Mouse (Mus musculus): ENCODE measurements around the gene Arl2.
"Not testable (repeated sequence)": the region's sequence is repeated elsewhere in the genome, so short reads cannot be mapped to it uniquely, and the experiment has no call there.

Arl2 gene

GRCm38 (mm10) chr19:6141394-6141749 lies at the start of gene Arl2:
Arl2 (minus strand) TSS chr19:6141548.
- DNase-seq: peak; percentile 77

GRCm38 (mm10) chr19:6184131-6184530 lies 42.8 kb upstream of the Arl2 start, which contains the start of gene Majin:
Majin (plus strand) TSS chr19:6184388.
- DNase-seq: no peak

DNA sequence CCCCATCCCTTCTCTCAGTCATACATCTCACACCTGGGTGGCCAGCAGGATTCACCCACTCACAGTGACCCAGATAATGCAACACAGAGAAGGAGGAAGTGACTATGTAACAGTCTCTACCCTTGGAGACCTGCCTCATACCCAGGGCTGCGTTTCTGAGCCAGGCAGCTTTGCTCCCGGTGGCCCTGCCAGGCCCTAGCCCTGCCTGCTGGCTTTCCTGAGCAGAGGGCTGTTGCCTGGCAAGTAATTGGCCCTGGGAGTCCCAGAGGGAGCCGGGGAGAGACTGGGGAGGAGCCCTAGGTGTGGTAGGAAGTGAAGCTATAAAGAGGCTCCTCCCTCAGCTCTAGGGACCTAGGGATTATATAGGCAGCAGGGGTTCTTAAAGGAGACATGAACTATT lies 41.2 kb upstream of the Arl2 start:
- DNase-seq: no peak

- DNase-seq: no peak
Measured at GRCm38 (mm10) chr19:6181629-6182028, 40.3 kb upstream of the Arl2 start.

DNA sequence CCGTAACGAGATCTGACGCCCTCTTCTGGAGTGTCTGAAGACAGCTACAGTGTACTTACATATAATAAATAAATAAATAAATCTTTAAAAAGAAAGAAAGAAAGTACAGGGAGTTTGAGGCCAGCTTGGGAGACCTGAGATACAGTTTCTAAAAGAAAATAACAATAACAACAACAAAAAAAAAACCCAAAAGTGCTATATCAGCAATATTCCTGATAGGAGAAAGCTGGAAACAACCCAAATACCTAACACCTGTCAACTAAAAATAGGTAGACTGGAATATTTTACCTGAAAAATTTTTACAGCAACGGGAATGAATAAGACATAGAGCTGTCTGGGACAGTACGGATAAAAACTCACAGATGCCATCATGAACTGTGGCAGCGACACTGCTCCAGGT lies 37.4 kb upstream of the Arl2 start:
- DNase-seq: no peak

- DNase-seq: no peak
Measured at GRCm38 (mm10) chr19:6174771-6175170, 33.4 kb upstream of the Arl2 start.

DNA sequence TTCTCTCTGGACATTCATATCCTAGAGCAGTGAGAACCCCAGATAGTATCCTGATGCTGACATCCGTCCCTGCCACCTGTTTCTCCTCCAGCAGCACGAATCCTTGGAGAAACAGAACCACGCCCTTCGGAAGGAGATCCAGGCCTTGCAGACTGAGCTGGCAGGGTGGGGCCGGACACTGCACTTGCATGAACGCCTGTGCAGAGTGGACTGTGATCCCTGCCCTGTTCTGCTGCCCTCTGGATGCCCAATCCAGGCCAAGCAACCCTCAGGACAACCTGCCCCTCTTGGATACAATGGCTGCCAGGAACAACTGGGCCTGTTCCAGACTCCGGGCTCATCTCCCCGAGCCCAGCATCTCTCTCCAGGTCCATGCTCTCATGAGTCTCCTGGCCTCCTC lies 29.9 kb upstream of the Arl2 start:
- no peak for DNase-seq

DNA sequence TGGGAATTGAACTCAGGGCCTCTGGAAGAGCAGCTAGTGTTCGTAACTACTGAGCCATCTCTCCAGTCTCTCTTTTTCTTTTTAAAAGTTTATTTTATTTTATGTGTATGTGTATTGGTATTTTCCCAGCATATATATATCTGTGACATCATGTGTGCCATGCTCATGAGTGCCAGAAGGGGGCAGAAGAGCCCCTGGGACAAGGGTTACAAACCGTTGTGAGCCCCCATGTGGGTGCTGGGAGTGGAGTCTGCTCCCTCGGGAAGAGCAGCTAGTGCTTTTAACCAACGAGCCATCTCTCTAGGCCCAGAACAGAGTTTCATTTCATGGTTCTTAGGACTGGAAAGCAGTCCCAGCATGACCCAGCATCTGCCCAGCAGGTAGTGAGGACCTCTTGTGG lies 25.4 kb upstream of the Arl2 start:
- no peak for DNase-seq

DNA sequence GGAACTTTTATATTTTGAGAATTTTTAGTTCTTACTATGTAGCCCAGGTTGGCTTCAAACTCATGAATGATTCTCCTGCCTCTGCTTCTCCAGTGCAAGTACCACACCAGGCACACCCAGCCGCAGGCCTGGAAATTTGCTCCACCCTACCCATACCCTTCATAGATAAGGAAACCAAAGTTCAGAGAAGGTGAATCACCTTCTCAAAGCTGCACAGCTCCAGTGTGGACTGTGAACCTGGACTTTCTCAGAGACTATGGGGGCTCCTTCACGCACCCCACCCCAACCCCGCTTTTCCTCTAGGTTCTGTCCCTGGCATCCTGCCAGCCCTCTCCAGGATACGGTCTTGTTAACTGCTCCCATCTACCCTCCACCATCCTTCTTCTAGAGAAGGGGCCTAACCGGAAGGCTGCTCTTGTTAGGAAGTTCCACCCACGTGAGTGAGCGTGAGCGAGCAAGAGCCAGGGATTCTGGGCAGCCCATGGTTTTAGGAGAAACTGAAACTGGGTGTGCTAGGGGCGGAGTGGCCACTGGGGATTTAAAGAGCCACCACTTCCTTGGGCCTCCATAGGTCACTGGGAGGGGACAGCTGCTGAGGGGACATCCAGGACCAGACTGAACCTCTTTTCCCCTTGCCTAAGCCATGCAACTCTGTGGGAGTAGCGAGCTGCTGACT lies 22.7 kb upstream of the Arl2 start:
- DNase-seq: peak; percentile 38

DNA sequence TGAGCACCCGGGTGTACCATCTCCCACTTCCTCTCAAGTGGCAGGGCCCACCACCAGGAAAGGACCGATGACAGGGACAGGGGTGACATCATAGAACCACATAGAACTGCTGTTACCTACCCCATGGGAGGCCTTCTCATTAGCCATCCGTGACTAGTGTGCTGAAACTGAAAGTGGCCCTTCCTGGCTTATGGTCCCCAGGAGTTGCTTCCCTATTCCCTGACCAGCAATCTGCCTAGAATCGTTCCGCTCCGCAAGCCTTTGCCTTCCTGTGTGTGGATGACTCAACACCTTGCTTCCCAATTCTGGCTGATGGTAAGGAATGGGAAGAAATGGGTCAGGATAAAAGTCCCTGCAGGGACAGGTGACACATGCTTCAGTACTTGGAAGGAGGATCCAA lies 15.9 kb upstream of the Arl2 start:
- no peak for DNase-seq

- peak; percentile 44 for DNase-seq
Measured at GRCm38 (mm10) chr19:6156372-6156771, 15.0 kb upstream of the Arl2 start.

DNA sequence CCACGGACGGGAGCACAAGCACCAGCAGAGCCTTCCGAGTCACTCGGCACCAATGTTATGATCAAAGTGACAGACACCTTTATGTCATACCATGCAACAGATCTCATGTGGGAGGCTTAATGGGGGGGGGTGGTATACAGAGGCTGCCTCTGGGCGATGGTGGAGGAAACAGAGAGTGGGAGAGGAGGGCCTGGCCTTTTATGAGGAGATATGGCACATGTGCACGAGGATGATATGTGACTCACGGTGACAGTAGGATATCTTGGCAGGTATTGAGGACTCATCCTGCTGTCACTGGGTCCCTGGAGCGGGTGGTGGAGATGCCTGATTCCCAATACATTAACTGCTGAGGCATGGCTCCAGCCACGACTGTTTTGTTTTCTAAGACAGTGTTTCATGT lies 13.8 kb upstream of the Arl2 start:
- no peak for DNase-seq

GRCm38 (mm10) chr19:6144842-6145241 lies 3.5 kb upstream of the Arl2 start:
- no peak for DNase-seq

DNA sequence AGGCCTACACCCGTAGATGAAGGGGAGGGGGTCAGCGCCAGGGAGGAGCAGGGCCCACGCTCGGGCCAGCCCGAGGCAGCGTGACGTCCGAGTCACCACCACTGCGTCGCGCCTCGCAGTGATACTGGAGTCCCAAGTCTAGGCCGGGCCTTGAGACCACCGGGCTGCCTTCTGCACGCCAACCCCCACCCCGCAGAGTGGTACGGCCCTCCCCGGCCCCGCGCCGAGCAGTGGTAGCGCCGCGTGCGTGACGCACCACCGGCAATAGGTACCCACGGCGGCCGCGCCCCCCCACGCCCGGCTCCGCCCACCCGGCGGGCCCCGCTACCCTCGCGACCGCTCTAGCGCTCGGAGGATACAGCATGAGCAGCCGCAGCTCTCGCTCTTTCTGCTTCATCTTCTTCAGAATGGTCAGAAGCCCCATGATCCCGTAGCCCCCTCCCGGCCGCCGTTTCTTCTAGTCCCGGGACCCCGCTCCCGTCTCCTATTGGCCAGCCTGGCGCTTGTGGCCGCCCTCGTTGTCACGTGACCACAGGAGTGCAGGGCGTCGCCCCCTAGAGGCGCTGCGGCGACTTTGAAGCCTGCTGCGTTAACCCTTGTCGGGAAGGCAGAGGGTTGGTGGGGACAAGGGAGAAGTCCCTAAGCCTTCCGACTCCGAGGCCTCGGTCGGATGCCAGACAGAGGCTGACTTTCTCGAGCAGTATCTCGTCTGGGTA lies 512 bp downstream of the Arl2 start, which contains the start of gene Batf2:
Batf2 (plus strand) TSS at position 306 of the 716 bp plus-strand sequence.
- DNase-seq: peak; percentile 93

DNA sequence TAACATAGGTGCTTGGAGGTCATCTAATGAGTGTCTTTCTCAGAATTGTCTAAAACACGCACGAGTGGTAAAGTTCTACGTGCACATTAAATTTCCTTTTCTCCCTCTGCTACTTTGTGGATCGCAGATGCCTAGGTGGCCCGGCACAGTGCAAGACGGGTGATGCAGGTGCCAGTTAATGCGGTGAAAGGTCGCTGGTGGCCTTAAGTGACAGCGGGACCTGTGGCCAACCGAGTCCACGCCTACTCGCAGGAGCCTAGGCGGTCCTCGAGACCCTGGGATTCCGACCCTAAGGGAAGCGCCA lies 1.0 kb downstream of the Arl2 start:
- DNase-seq: no peak

GRCm38 (mm10) chr19:6139701-6140100 lies 1.6 kb downstream of the Arl2 start:
- no peak for DNase-seq

DNA sequence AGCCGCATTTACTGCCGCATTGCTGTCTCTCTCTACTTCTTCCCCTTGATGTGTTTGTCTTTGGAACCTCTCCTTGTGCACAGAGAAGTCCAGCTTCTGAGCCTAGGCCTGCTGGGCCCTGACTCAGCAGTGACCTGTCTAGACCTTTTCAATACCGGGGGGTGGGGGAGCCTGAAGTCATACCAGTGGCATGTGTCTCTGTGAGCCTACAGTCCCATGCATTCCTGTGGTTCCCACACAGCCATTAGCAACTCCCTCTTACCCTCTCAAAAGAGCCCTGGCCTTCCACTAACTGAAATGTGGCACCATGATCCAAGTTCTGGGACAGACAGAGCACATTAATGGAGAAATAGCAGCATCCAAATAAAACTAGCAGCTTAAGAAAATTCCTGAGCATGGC lies 5.0 kb downstream of the Arl2 start:
- DNase-seq: no peak

- not testable (repeated sequence) for DNase-seq
Measured at GRCm38 (mm10) chr19:6133197-6133596, 8.2 kb downstream of the Arl2 start.

DNA sequence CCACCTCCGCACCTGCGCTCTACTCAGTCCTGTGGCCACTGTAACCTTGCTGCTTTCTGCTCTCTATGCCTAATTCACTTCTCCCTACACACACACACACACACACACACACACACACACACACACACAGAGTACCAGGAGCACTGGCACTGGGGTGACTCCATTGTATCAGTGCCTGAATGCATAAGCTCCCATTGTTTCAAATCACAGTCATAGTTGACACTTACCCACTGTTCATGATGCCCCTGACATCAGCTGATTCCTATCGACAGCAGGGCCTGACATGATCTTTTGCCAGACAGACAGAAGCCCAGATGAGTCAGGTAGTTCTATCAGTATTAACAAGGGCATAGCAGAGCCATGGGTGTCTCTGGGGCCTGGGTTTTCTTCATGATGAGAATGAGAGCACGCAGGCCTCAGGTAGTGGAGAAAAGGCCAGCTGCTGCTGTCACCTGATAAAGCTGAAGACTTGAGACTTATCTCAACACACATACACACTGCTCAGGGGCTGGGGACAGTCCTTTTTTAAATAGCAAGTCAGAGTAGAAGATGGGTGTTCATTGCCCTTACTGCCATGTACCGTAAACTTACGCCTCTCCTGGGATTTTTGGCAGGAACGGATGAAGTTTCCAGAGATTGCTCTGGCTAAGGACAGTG lies 9.0 kb downstream of the Arl2 start:
- DNase-seq: no peak

GRCm38 (mm10) chr19:6130414-6131128 lies 10.8 kb downstream of the Arl2 start:
- DNase-seq: not testable (repeated sequence)

- peak; percentile 98 for DNase-seq
Measured at GRCm38 (mm10) chr19:6127760-6128341, 13.5 kb downstream of the Arl2 start, which contains the start of gene Snx15. Snx15 (minus strand) TSS chr19:6128304.

GRCm38 (mm10) chr19:6126789-6127580 lies 14.4 kb downstream of the Arl2 start:
- no peak for DNase-seq

Data from kidney, adult 18-20 months (tissue).